Mouse (Mus musculus) adrenal gland (tissue): ENCODE data around the gene Stx5a.
"Not testable (repeated sequence)": the region's sequence is repeated elsewhere in the genome, so short reads cannot be mapped to it uniquely, and the experiment has no call there.

Experiments used
- intact Hi-C: fragments of 180-260 bp; cut with DNase I; formaldehyde crosslinking; loops from one replicate; pipeline ENCODE4 v1.15.1; 2025

Gene Stx5a

GRCm38 (mm10) chr19:8715868-8716766, 25.1 kb upstream of the Stx5a start:
- intact Hi-C loops: loop anchor here (10.0 kb wide), 1 partner anchor 399 kb away; no protein-coding TSS in a partner anchor

GRCm38 (mm10) chr19:8716767-8717475, 24.3 kb upstream of the Stx5a start:
- intact Hi-C loops: loop anchor here (10.0 kb wide), 1 partner anchor 398 kb away; no protein-coding TSS in a partner anchor

DNA sequence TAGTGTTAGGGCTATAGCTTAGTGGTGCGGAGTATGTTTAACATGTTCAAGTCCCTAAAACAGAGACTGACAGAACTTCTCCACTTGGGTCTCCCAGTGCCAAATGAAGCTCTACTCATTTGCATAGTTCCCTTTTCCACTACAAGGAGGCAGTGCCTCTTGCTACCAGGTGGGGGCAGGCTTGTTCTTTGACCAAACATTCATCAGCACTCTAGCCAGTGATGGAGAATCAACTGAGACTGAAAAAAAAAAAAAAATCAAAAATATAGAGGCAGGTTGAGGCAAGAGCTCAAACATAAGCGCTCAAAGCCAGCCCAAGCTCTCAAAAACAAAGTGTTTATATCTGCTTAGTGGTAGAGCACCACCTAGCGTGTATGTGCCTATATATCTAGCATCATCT, 22.9 kb upstream of the Stx5a start:
- intact Hi-C loops: loop anchor here (10.0 kb wide), 1 partner anchor 396 kb away; no protein-coding TSS in a partner anchor

GRCm38 (mm10) chr19:8719037-8719436, 22.2 kb upstream of the Stx5a start:
- intact Hi-C loops: loop anchor here (10.0 kb wide), 1 partner anchor 396 kb away; no protein-coding TSS in a partner anchor

GRCm38 (mm10) chr19:8721378-8721777, 19.8 kb upstream of the Stx5a start:
- intact Hi-C loops: no loop called here

DNA sequence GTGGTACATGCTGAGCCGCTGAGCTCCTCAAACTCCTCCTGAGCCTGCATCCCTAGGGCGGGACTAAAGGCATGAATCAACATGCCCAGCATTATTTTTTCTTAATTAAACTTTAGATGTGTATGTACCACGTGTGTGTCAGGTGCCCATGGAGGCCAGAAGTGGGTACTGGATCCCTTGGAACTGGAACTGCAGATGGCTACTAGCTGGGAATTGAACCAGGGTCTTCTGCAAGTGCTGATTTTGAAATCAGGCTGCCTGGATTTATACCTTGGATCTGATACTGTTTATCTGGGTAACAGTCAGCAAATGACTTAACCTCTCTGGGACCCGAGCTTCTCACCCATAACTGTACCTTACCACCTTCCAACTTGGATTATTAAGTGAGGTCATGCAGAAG, 19.2 kb upstream of the Stx5a start:
- intact Hi-C loops: no loop called here

DNA sequence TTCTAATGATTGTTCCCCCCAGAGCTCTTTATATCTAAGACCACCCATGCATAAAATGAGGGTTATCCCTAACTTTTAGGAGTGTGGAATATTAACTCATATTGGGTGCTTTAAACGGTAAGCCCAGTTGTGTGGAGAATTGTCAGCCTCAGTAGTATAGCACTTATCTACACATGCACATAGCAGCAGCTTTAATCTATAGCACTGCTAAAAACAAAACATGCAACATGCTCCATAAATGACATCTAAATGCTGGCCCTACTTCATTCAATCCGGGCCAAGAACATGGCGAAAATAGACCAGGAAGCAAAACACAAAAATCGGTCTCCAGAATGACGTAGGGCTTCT, 18.7 kb upstream of the Stx5a start:
- intact Hi-C loops: no loop called here

GRCm38 (mm10) chr19:8722907-8723573, 18.2 kb upstream of the Stx5a start, which contains the start of gene Slc3a2:
Gene Slc3a2 (minus strand): TSS chr19:8723369.
- intact Hi-C loops: no loop called here

- intact Hi-C loops: no loop called here
Measured at GRCm38 (mm10) chr19:8723574-8724346, 17.5 kb upstream of the Stx5a start.

DNA sequence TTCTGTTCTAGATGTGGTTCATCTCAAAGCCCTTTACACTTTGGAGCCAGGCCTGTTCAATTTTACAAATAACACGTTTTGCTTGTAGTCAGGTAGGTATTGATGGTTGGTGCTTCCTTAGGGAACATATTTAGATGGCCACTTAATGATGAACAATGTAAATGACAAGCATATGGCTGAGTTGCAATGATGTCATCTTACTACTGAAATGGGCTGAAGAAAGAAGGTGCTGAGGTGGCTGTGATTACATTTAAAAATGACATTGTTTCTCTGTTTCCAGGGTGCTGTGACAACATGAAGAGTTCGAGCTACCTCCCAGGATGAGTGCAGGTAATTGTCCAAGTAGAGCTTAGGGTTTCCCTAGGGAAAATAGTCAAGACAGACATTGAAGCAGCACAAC, 16.8 kb upstream of the Stx5a start:
- intact Hi-C loops: no loop called here

- intact Hi-C loops: no loop called here
Measured at GRCm38 (mm10) chr19:8725081-8725613, 16.1 kb upstream of the Stx5a start.

- intact Hi-C loops: no loop called here
Measured at GRCm38 (mm10) chr19:8726609-8727390, 14.4 kb upstream of the Stx5a start.

- intact Hi-C loops: no loop called here
Measured at GRCm38 (mm10) chr19:8727495-8728114, 13.6 kb upstream of the Stx5a start.

DNA sequence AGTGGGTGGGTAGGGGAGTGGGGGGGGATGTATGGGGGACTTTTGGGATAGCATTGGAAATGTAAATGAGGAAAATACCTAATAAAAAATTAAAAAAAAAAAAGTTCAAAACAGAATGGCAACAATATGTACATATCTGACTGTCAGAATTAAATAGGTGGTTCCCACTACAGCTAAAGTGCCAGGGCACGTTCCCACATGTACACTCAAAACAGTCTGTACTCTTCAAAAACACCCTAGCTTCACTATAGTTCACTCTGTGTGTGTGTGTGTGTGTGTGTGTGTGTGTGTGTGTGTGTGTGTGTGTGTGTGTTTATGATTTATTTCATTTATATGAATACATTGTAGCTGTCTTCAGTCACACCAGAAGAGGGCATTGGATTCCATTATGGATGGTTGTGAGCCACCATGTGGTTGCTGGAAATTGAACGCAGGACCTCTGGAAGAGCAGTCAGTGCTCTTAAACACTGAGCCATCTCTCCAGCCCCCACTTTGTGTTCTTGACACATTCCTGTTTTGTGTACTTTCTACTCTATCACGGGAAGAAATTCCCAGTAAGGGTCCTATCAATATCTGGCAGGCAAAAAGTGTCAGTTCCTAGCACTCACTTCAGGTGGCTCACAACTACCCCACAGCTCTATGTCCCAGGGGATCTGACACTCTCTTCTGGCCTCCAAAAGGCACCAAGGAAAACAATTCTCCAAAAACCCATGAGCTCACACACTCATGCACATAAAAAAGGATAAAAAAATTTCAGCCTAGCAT, 12.7 kb upstream of the Stx5a start:
- intact Hi-C loops: not testable (repeated sequence)

GRCm38 (mm10) chr19:8734334-8734733, 6.9 kb upstream of the Stx5a start:
- intact Hi-C loops: no loop called here

DNA sequence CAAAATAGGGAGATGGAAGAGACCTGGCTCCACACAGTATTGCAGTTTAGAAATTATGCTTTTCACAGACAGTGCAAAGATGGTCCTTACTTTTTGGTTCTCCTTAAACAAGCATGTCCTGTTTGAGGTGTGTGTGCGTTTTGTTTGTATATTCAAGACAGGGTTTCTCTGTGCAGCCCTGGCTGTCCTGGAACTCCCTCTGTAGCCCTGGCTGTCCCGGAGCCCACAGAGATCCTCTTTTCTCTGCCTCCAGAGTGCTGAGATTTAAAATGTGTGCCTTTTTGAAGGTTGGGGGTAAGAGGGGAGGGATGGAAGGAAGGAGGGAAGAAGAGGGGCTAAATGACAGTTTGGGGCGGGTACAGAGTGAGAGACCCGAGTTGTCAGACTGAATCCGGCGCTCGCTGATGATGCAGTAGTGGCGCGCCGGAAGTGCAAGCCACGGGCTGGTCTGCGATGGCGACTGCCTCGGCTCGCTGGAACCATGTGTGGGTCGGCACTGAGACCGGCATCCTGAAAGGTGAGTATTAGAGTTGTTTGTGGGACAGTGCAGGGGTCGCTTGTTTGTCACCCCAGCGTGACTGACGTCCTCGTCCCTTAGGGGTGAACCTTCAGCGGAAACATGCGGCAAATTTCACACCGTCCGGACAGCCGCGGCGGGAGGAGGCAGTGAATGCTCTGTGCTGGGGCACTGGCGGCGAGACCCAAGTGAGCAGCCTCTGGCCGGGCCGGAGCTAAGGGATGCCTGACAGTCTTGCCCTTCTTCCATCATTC, 5.6 kb upstream of the Stx5a start, which contains the start of gene Wdr74:
TSS of gene Wdr74 (plus strand) at position 439 of the 771 bp plus-strand sequence.
- intact Hi-C loops: no loop called here

- intact Hi-C loops: no loop called here
Measured at GRCm38 (mm10) chr19:8736160-8736467, 5.1 kb upstream of the Stx5a start.

- intact Hi-C loops: no loop called here
Measured at GRCm38 (mm10) chr19:8738911-8739310, 2.3 kb upstream of the Stx5a start.
